Mouse (Mus musculus) neural tube, embryonic 11.5 days (tissue): Measurements from ENCODE around the gene Ift122. TPM values are rescaled to one million over a fixed set of nuclear protein-coding genes. Genes with fewer than 3 reads are reported as not detected.
"Not testable (repeated sequence)": the region's sequence is repeated elsewhere in the genome, so short reads cannot be mapped to it uniquely, and the experiment has no call there.

Experiments used
- ATAC-seq: fragments of 200-750 bp; cut with Nextera tagmentation; 2 replicates; pipeline ENCODE4 v1.8.0; 2017; ENCODE audit warnings: moderate number of reproducible peaks, mild to moderate bottlenecking, moderate TSS enrichment, moderate library complexity; ENCODE audit not compliant: insufficient read depth, low FRiP score, low TSS enrichment
- DNase-seq: peaks from one replicate; pipeline ENCODE4 v3.0.0-alpha.2; 2015; ENCODE audit warnings: low spot score
- H3K27ac ChIP-seq: fragments of 300-500 bp; sonication (generic); 2 replicates; pipeline ENCODE4 v1.5.1; 2014; ENCODE audit warnings: low read depth, mild to moderate bottlenecking, low read length
- H3K27me3 ChIP-seq: fragments of 300-500 bp; sonication (generic); 2 replicates; pipeline ENCODE4 v1.6.1; 2014; ENCODE audit warnings: mild to moderate bottlenecking, low read length, mixed read lengths; ENCODE audit not compliant: control insufficient read depth, insufficient read depth
- H3K36me3 ChIP-seq: fragments of 300-500 bp; sonication (generic); 2 replicates; pipeline ENCODE4 v1.6.1; 2014; ENCODE audit warnings: mild to moderate bottlenecking, low read length, moderate library complexity, mixed read lengths; ENCODE audit not compliant: control insufficient read depth, insufficient read depth
- H3K4me1 ChIP-seq: fragments of 300-500 bp; sonication (generic); 2 replicates; pipeline ENCODE4 v1.6.1; 2014; ENCODE audit warnings: low read length, mixed read lengths; ENCODE audit not compliant: control insufficient read depth, insufficient read depth
- H3K4me2 ChIP-seq: fragments of 300-500 bp; sonication (generic); 2 replicates; pipeline ENCODE4 v1.6.1; 2014; ENCODE audit warnings: low read depth, mild to moderate bottlenecking, moderate library complexity
- H3K4me3 ChIP-seq: fragments of 300-500 bp; sonication (generic); 2 replicates; pipeline ENCODE4 v1.5.1; 2014; ENCODE audit warnings: low read depth, low read length
- H3K9ac ChIP-seq: fragments of 300-500 bp; sonication (generic); 2 replicates; pipeline ENCODE4 v1.6.1; 2014; ENCODE audit warnings: mild to moderate bottlenecking, low read length
- H3K9me3 ChIP-seq: fragments of 300-500 bp; sonication (generic); 2 replicates; pipeline ENCODE4 v1.6.1; 2016; ENCODE audit warnings: low read length; ENCODE audit not compliant: control insufficient read depth
- WGBS: fragments of 180-500 bp; shearing (Covaris S2); extraction: QIAGEN DNeasy Blood & Tissue Kit; methylation state at CpG from one replicate; pipeline ENCODE4 v1.1.7; 2014; 5-methylcytosine and 5-hydroxymethylcytosine counted together
- polyA plus RNA-seq: library from polyadenylated mRNA; unstranded; fragments of >200 nt; fragmentation: Nextera tagmentation; extraction: Ambion mirVana; gene quantifications from 2 replicates; pipeline ENCODE4 v1.2.1, GENCODE M21; 2014

Ift122 gene
- polyA plus RNA-seq, 1 experiment from 2014 or later: 31.6 TPM

DNA sequence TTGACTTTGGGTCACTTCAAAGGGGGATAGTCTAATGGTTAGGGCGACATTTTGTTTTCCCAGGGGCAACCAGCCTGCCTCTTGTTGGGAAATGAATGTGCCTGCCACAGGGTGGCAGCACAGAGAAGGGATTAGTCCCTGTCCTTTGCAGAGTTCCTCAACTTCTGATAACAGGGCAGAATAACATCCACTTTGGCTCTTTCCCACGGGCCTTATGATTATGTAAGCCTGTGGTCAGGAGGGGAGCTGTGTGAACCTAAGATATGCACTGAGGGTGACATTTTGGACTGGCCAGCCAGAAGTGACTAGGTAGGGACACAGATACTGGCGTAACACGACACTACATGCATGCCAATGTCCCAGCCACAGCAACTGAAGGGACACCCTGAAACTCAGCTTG, 39.2 kb upstream of the Ift122 start:
- H3K4me1 ChIP-seq: no peaks in the 10 kb centered on the region
- ATAC-seq (0 out of 2 replicates have a peak, but pooled peaks have one; percentile 45), DNase-seq (peak; percentile 56)
- no peaks in the 10 kb centered on the region for H3K9me3 ChIP-seq
- H3K27ac ChIP-seq: no peak overlapping the region
- WGBS: 34% methylated on average over 4 of the region's 4 CpGs
- H3K4me3 ChIP-seq: no peak overlapping the region
- H3K36me3 ChIP-seq: no peaks in the 10 kb centered on the region
- H3K27me3 ChIP-seq: no peaks in the 10 kb centered on the region
- H3K4me2 ChIP-seq: no peak overlapping the region
- no peak overlapping the region for H3K9ac ChIP-seq

DNA sequence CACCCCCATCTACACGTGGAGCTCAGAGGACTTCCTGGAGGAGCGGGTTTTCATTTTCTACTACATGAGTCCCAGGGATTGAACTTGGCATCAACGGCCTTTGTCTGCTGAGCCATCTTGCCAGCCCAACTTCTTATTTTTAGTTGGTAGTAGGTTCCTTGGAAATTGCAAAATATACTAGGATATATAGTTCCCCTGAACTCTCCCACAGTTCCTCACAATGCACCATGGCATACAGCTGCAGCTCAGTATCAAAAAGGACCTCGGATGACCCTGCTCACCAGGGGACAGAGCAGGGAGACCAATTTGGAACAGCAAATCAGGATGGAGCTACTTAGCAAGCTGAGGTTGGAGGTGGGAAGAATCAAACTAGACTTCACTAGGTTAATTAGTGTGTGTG, 38.2 kb upstream of the Ift122 start:
- Histone ChIP-seq H3K27ac (no peak overlapping the region), H3K4me2 (no peak overlapping the region), H3K4me3 (no peak overlapping the region), H3K9me3 (no peaks in the 10 kb centered on the region), H3K9ac (no peak overlapping the region), H3K36me3 (no peaks in the 10 kb centered on the region), H3K27me3 (no peaks in the 10 kb centered on the region), H3K4me1 (no peaks in the 10 kb centered on the region)
- ATAC-seq (no peak), DNase-seq (no peak)
- WGBS: 79% methylated on average over 4 of the region's 4 CpGs

DNA sequence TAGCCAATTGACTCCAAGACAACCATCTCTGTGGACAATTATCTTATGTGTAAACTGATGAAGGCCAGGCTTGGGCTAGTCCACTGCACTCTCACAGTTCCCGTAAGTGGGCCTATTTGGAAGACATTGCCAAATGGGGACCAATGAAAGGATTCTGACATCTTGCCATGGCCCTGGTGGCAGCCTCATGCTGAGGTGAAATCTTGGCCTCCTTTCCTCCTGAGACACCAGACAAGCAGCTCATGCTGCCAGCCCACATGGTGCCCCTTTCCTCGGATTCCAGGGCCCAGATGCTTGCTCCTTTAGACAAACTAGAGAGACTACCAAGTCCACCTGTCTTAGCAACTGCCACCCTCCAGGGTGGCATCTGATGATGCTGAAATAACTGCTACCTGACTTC, 35.1 kb upstream of the Ift122 start:
- H3K4me1 ChIP-seq: no peaks in the 10 kb centered on the region
- H3K4me3 ChIP-seq: no peak overlapping the region
- DNase-seq (no peak), ATAC-seq (no peak)
- H3K9ac ChIP-seq: no peak overlapping the region
- H3K27ac ChIP-seq: no peak overlapping the region
- 73% methylated on average over 2 of the region's 2 CpGs for WGBS
- no peaks in the 10 kb centered on the region for H3K36me3 ChIP-seq
- H3K27me3 ChIP-seq: no peaks in the 10 kb centered on the region
- no peak overlapping the region for H3K4me2 ChIP-seq
- no peaks in the 10 kb centered on the region for H3K9me3 ChIP-seq

- no peak overlapping the region for H3K4me3 ChIP-seq
- H3K27ac ChIP-seq: no peak overlapping the region
- no peaks in the 10 kb centered on the region for H3K9me3 ChIP-seq
- H3K36me3 ChIP-seq: no peaks in the 10 kb centered on the region
- H3K4me2 ChIP-seq: no peak overlapping the region
- ATAC-seq (no peak), DNase-seq (no peak)
- no peak overlapping the region for H3K9ac ChIP-seq
- 86% methylated on average over 8 of the region's 8 CpGs for WGBS
- no peaks in the 10 kb centered on the region for H3K27me3 ChIP-seq
- H3K4me1 ChIP-seq: no peaks in the 10 kb centered on the region
Observed at GRCm38 (mm10) chr6:115821216-115821993, 31.9 kb upstream of the Ift122 start.

- not testable (repeated sequence) for H3K9ac ChIP-seq, H3K27ac ChIP-seq, H3K36me3 ChIP-seq, H3K4me1 ChIP-seq, H3K9me3 ChIP-seq, H3K4me3 ChIP-seq, H3K27me3 ChIP-seq
- WGBS: 3% methylated on average over 4 of the region's 11 CpGs
- peak; percentile 86 for ATAC-seq
- peak; percentile 86 for DNase-seq
- peak overlapping the region; percentile 26 for H3K4me2 ChIP-seq
Observed at GRCm38 (mm10) chr6:115823850-115824464, 29.3 kb upstream of the Ift122 start.

DNA sequence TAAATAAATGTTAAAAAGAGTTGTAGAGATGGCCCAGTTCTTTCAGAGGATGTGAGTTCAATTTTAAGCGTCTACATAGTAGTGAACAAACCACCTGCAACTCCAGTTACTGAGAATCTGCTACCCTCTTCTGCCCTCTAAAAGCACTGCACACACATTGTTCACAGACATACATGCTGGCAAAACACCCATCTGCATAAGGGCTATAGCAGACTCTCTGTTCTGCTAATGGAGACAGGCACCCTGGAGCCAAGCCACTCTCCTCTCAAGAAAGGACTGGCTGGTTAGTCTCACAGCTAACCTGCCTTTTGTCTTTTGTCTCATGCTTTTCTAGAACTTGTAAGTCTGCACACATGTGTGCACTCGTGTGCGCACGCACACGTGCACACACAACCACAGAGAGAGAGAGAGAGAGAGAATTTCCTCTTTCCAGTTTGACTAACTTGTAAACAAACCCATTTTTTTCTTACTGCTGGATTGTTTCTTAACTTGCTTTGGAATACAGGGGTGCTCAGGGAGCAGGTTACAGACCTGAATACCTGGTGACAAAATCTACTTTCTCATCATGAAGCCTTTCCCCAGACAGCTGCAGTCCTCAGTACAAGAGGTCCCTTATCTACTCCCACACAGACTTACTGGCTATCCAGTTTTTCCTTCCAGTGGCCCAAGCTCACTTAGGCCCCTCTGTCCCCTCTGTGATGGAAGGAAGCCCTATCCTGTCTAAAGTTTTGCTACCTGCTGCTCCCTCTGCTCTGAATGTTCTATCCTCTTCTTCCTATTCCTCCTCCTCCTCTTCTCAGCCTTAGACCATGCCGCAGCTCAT, 22.3 kb upstream of the Ift122 start:
- Histone ChIP-seq H3K9me3 (no peaks in the 10 kb centered on the region), H3K4me1 (no peaks in the 10 kb centered on the region), H3K36me3 (no peaks in the 10 kb centered on the region), H3K9ac (no peak overlapping the region), H3K4me2 (no peak overlapping the region), H3K27me3 (no peaks in the 10 kb centered on the region), H3K4me3 (no peak overlapping the region), H3K27ac (no peak overlapping the region)
- DNase-seq (no peak), ATAC-seq (no peak)
- WGBS: 90% methylated on average over 6 of the region's 6 CpGs

DNA sequence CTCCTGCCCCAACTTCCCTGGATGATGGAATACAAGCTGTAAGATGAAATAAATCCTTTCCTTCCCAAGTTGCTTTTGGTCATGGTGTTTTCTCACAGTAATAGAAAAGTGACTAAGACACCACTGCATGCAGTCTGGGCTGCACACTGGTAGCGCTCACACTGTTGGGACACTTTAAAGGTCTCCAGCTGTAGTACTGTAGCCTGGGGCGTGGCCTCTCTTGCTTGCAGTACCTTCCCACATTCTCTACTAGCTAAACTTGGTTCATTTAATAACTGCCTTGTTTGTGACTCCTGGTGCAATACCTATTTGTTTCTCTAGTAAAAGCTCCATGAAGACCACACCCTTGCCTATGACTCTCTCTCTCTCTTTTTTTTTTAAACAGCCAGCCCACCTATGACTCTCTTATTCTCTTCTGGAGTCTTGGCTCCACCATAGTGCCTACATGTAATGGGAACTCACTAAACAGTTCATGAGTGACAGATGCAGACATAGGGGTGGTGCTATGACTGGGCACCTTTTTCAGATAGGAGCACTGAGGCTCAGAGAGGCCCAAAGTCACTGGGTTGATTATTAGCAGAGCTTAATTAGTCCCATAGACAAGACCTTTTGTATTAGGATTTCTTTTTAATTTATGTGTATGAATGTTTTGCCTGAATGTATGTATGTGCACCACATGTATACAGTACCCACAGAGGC, 21.0 kb upstream of the Ift122 start:
- Histone ChIP-seq H3K9me3 (no peaks in the 10 kb centered on the region), H3K4me1 (no peaks in the 10 kb centered on the region), H3K27me3 (no peaks in the 10 kb centered on the region), H3K9ac (no peak overlapping the region), H3K27ac (no peak overlapping the region), H3K36me3 (no peaks in the 10 kb centered on the region), H3K4me2 (no peak overlapping the region), H3K4me3 (no peak overlapping the region)
- 92% methylated on average over 2 of the region's 2 CpGs for WGBS
- DNase-seq (no peak), ATAC-seq (no peak)

GRCm38 (mm10) chr6:115833861-115834260, 19.4 kb upstream of the Ift122 start:
- ATAC-seq (no peak), DNase-seq (no peak)
- Histone ChIP-seq H3K36me3 (no peaks in the 10 kb centered on the region), H3K4me3 (no peak overlapping the region), H3K9ac (no peak overlapping the region), H3K27ac (no peak overlapping the region), H3K9me3 (no peaks in the 10 kb centered on the region), H3K27me3 (no peaks in the 10 kb centered on the region), H3K4me2 (no peak overlapping the region), H3K4me1 (0 out of 2 replicates have a peak, but pooled peaks cover 3% of the 10 kb centered on the region)
